Mouse (Mus musculus) lung, postnatal 25 days (tissue): ENCODE measurements at regions not wholly inside any gene's neighbourhood (a gene's known extent, or its start where the extent isn't known, plus 50 kb on each side); places are given as distances from the start of the nearest gene placed in this dataset.

Experiments used
- DNase-seq: peaks from one replicate; pipeline ENCODE4 v3.0.0; 2022; ENCODE audit warnings: low spot score

DNA sequence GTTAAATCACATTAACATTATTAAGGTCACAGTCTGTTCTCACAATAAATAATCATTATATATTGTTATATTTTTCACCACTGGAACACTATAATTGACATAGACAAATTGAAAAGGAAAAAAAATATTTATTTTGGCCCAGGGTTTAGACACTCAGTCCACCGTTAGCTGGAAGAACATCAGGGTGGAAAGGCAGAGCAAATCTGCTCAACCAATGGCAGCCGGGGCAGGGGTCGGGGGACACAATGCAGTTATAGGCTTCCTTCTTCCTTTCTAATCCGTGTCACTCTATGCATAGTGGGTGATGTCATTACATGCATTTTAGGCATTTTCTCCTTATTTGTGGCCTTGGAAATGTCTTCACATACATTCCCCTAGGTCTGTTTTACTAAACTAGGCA is 552.8 kb upstream of the Tenm3 start:
- DNase-seq, result no peak

DNA sequence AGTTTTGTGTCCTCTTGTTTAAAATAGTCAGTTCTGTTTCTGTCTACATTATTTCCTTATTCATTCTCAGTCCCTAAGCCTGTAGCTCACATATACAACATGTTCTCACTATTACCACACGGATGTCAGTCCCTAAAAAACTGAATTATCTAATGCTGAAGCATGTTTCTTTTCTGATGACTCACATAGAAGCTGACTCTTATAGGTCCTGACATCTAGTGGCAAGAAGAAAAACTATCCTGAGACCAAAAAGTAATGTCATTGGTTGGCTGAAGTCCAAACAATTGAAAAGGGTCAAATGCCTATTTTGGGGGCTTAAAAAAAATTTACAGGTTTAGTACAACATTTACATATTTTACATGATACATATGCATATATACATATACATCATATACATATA is 551.3 kb upstream of the Tenm3 start:
- no peak for DNase-seq

DNA sequence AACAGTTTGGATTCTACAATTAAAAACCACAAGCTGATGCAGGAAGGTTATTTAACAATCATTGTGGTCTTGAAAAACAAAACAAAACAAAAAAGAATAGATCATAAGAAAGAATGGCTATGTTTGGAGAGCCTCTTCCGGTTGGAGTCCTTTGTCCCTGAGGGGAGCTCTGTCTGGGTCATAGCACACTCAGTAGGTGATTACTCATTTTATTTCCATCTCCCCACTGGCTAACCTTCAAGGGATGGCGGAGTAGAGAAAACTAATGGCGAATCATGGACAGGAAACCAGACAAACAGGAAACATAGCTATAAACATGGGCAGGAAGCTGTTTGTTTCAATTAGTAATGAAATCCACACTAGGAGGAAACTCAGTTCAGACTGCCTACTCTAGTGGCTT is 545.8 kb upstream of the Tenm3 start:
- no peak for DNase-seq

DNA sequence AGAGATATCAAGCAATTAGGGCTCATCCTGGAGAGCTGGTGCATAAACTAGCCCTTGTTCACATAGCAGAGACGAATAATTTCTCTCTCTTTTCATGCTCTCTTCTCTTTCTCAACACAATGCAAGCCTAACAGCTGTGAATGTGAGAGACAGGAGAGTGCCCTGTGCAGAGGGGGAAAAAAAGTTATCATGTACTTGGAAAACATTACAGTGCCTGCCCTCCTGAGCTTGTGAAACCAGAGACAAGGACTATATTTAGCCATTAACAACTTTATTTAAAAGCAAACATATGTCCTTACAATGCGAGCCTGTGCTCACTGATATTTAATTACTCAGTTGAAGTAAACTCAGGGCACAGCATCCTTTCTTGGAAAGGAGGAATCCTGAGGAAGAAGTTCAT is 543.8 kb upstream of the Tenm3 start:
- no peak for DNase-seq

- DNase-seq, result no peak
Measured at GRCm38 (mm10) chr8:49372686-49373085, 528.9 kb upstream of the Tenm3 start.

DNA sequence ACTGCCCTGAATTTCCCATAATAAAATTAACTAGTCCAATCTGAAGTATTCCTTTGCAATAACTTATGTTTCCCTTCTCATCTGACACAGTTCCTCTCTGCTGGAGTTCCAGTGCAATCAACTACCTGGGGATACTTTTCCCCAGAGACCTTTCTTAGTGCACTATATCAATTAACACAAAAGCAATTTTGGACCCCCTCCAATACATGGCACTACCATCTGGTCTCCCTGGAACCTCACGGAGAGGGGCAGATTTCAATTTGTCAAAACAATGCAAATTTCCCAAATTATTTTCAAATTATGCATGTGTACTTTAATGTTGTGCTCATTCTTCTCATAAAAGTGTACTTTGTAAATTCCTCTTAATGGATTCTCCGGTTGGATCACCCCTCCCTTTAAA is 518.9 kb upstream of the Tenm3 start:
- no peak for DNase-seq

GRCm38 (mm10) chr8:49361443-49361842 is 517.7 kb upstream of the Tenm3 start:
- DNase-seq, result no peak

- DNase-seq, result no peak
Measured at GRCm38 (mm10) chr8:49360121-49360520, 516.4 kb upstream of the Tenm3 start.

DNA sequence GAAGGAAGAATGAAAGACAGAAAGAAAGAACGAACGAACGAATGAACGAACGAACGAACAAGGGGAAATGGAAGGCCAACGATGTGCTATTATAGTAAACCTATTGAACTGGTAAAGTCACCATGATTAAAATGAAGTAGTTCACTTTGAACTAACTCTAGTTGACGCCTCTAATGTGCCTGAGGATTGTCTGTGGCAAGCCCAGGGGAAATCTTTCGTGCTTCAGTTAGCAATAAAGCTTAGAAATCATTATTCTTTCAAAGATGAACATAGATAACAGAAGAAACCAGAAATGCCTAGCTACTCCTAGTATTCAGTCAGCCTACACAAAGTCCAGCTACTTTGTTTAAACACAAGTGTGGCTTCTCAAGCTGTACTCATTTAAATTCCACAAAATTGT is 515.9 kb upstream of the Tenm3 start:
- DNase-seq, result no peak

DNA sequence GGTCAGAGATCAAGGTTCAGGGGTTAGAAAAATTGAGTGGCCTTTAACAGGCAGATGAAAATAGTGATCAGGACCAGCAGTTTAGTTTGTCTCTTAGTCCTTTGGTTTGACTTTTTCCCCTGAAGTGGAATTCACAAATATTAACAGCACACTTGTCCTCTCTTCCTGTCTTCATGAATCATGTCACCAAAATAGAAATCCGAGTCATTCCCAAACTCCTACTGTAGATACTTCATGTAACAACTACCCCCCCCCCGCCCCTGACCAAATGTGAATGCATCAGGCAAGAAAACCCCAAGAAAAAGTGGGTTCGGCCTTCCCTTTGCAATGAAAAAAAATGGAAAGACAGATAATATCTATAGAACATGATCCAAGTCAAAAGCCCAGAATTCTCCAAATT is 504.9 kb upstream of the Tenm3 start:
- no peak for DNase-seq

DNA sequence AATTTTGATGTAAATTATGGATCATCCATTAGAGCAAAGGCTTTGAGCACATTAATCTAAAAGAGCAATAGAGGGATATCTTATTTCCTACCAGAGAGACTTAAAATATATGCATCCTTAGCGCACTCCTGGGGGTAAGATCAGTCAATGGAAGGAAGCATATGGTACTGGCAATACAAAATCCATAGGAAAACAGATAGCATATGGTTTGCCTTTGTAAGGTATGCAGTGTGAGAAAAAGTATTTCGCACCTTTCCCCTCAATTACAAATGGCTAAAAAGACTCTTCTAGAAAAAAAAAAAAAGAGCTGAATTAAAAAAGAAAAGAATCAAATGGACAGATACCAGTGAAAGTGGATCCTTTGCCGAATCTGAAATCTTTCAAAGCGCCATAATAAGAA is 495.0 kb upstream of the Tenm3 start:
- DNase-seq, result no peak

DNA sequence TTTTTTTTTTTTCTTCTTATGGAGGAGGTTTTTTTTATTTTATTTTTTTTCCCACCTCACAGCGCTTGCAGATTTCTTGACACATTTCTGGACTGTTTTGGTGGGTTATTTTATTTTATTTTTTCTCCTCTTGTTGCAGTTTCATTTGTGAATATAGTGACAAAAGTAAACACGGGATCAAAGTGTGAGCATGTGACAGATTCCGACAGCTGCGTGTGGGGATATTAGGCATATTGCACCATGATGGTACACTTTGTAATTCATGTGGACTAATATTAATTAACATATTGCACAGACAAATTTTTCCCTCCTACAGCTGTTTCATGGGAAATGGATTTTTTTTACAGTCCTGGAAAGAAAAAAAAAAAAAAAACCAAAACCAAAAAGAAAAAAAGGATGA is 483.2 kb upstream of the Tenm3 start:
- DNase-seq, result no peak

- no peak for DNase-seq
Measured at GRCm38 (mm10) chr8:49321404-49321803, 477.7 kb upstream of the Tenm3 start.

- no peak for DNase-seq
Measured at GRCm38 (mm10) chr8:49313483-49314278, 469.9 kb upstream of the Tenm3 start.

DNA sequence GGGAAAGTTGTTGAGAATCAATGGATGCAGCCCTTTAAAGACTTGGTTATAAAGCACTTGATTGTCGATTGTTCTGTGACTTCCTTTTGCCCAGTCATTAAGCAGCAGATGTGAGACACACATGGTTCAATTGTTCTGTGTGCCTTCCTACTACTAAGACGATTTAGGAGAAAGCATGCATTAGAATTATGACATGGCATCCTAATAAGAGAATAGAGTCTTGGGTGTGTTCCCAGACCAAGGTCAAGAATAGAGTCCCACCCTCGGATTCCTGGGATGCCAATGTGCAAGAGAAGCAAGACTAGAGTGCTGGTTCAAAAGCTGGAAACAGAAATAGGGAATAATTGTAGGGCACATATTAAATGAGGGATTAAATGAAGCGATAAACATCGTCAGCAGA is 469.1 kb upstream of the Tenm3 start:
- DNase-seq, result no peak

DNA sequence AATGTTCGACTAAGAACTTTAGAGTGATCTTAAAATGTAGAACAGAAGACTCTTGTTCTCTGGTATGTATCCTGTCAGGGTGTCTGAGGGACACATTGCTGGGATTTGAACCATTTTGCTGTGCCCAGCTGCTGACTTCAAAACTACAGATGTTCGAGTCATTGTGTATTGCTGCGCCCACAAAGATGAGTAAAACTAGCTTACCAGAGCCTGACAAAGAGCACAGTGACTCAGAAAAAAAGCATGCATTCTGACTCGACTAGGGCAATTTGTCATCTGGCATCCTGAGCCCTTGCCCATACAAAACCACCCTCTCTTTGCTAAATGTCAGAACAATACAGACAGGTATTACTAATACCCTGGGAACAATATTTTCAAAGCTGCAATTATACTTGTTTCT is 438.6 kb upstream of the Tenm3 start:
- no peak for DNase-seq

DNA sequence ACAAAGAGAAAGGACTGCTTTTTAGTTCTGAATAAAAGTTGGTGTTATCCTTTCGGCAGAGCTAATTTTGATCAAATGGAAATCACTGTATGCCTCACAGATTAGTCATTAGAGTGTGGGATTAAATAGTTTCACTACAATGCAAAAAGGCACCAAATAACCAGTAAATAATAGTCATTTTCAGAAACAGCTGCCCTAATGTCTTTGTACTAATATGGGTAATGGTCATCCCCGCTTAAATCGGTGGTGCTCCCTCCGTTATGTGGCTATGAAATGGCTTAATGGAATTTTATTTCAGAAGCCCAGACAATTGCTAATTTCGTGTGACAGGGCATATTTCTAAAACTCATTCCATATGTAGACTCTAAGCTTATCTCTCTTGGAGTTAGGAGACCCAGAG is 437.5 kb upstream of the Tenm3 start:
- DNase-seq, result no peak

- DNase-seq, result no peak
Measured at GRCm38 (mm10) chr8:49274031-49274430, 430.3 kb upstream of the Tenm3 start.

DNA sequence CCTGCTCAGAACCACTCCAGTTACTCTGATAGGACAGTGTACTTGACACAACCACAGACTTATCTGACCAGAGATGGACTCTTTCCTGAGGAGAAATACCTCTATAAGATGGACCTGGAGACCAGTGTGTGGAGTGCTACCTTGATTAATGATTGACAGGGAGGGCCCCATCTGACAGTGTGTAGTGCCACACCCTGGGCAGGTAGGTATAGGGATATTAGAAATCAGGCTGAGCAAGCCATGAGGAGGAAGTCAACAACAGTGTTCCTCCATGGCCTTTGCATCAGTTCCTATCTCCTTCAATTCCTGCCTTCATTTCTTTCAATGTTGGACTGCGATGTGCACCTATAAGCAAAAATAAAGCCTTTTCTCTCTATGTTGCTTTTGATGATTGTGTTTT is 429.4 kb upstream of the Tenm3 start:
- DNase-seq, result no peak

DNA sequence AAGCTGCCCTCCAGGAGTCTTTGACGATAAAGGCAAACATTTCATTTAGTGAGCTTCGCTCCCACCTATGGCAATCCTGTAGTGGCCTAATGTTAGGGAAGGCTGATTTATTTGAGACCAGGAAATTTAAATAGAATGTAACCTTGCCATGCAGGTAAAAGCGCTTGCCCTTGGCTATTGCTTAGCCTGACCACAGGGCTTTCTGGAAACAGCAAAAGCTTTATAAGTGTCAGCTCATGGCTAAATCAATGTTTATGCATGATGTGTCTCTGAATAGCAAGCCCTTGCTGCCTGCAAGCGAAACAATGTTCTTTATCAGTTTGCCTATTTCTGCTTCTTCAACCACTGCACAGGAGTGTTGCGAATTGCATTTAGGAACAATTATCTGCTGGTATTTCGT is 419.7 kb upstream of the Tenm3 start:
- no peak for DNase-seq

GRCm38 (mm10) chr8:49262797-49263196 is 419.0 kb upstream of the Tenm3 start:
- DNase-seq, result no peak

DNA sequence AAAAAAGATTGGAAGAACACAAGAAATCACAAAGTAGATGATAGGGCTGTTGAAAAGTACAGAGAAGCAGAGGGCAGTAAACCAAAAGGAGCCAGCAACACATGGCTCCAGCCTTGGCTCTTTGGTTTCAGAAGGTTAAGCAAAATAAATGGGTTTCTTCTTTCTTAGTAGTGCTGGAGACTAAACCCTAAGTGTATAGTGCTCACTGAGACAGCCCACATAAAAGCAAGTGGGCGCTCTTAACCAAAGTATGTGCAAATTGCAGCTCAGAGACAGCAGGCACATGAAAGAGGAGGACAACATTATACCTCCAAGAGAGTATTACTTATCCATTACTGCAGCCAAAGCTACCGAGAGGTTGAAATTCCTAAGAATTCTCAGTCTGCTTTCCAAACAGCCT is 412.2 kb upstream of the Tenm3 start:
- DNase-seq, result no peak

DNA sequence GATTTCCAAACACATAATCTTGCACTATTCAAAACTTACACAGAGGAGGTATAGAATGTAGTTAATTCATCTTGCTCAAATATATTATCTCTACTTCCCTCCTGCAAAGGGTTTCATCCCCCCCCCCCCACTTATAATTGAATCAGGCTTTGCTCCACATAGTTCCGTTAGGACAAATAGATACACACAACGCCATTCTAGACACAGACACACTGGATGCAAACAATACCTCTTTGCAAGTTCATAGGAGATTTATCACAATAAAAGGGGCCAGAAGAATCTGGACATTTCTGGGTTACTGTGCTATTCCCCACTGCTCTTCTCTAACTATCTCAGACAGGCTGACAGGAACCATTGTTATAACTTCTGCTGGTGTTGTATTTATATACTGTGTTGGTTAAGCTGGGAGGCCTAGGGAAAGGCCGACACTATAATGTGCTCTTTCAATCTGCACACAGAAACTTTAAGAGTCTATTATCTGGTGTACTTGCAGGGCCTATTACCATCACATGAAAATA is 410.6 kb upstream of the Tenm3 start:
- DNase-seq, result no peak

GRCm38 (mm10) chr8:49243002-49243401 is 399.3 kb upstream of the Tenm3 start:
- DNase-seq, result no peak

- no peak for DNase-seq
Measured at GRCm38 (mm10) chr8:49236822-49237071, 393.0 kb upstream of the Tenm3 start.
